Mouse (Mus musculus): ENCODE results near the gene 1700016C15Rik. TPM values are rescaled to one million over a fixed set of nuclear protein-coding genes. Genes with fewer than 3 reads are reported as not detected.

1700016C15Rik gene
- polyA plus RNA-seq, 1 experiment from 2014 or later, result 0.94 TPM

DNA sequence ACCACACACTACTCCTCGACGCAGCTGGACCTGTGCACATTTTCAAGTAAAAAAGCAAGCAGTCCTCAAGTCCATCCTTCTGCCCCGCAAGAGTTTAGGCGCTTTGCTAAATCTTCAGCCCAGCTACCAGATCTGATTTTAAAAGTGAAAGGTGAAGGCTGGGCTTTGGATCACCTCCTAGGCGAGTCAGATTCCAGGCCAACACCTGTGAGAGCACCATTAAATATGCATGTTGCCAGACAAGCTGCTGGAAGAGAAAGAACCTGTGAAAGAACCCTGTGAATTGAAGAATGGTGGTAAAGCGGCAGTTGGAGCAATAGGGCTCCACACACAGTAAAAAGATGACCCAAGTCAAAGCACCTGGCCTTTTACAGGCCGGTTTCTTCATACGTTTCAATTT lies 65.3 kb downstream of the 1700016C15Rik start:
- Histone ChIP-seq H3K9ac (replicated peaks; ENCODE audit: low read depth) (peak overlapping the region; percentile 82), H3K27ac (ENCODE audit: low read length) (peak overlapping the region; percentile 7; the same call in 1 of the 2 replicates), H3K4me1 (ENCODE audit: insufficient read depth, low read depth, low read length) (peaks cover 17% of the 10 kb centered on the region; the same call in 1 of the 2 replicates), H3K36me3 (ENCODE audit: insufficient read depth, low read length) (no peaks in the 10 kb centered on the region), H3K4me3 (ENCODE audit: low read depth, low read length) (peak overlapping the region; percentile 84), H3K4me2 (replicated peaks; ENCODE audit: low read depth, low read length) (peak overlapping the region; percentile 83), H3K27me3 (replicated peaks; ENCODE audit: insufficient read depth, low read length) (no peaks in the 10 kb centered on the region), H3K9me3 (ENCODE audit: low read length) (no peaks in the 10 kb centered on the region)
- WGBS, result 5% methylated on average over 8 of the region's 8 CpGs
- DNase-seq (ENCODE audit: low spot score), result peak; percentile 8
- no peak for ATAC-seq
- TF ChIP-seq CTCF (IDR thresholded peaks at IDR 0.05) (no peak), EP300 (IDR thresholded peaks at IDR 0.05) (no peak)

DNA sequence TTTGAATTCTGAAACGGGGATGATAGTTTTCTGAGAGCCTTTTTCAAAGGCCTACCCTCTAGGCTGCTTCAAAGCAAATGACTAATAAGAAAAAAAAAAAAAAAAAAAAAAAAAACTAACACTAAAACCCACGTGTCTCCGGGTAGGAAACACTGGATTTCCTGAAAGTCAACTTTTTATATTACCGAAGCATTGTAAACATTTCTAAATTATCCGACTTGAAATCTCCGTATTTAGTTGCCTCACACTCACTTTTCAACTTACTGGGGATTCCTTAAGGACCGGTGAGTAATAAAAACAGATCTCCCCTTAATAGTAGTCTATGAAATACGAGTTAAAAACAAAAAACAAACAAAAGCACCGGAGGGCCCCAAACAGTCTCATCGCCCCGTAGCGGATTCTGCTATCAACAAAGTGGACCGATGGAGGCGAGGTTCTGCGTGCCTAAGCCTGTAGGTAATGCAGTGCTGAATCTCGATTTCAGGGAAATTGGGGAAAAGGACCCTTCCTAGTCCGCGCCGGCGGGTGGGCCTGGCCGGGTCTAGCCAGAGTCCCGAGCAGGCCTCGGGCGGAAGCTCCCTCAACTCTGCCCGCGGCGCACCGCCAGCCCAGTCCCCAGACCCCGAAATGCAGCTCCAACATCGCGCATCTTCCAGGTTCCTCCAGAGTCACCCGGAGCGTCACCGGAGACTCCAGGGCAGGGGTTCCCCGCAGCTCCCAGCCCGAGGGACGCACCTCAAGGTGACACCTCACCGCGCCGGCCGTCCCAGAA lies 66.0 kb downstream of the 1700016C15Rik start:
- peak; percentile 54 for DNase-seq (ENCODE audit: low spot score)
- no peaks in the 10 kb centered on the region for H3K9me3 ChIP-seq (ENCODE audit: low read length)
- peaks cover 17% of the 10 kb centered on the region; the same call in 1 of the 2 replicates for H3K4me1 ChIP-seq (ENCODE audit: insufficient read depth, low read depth, low read length)
- no peak for TF ChIP-seq EP300 (IDR thresholded peaks at IDR 0.05)
- TF ChIP-seq CTCF (IDR thresholded peaks at IDR 0.05), result no peak
- peak; percentile 12; the same call in 1 of the 2 replicates for ATAC-seq
- H3K9ac ChIP-seq (replicated peaks; ENCODE audit: low read depth), result peak overlapping the region; percentile 82
- H3K36me3 ChIP-seq (ENCODE audit: insufficient read depth, low read length), result no peaks in the 10 kb centered on the region
- H3K27me3 ChIP-seq (replicated peaks; ENCODE audit: insufficient read depth, low read length), result no peaks in the 10 kb centered on the region
- WGBS, result 1% methylated on average over 41 of the region's 41 CpGs
- H3K4me3 ChIP-seq (ENCODE audit: low read depth, low read length), result peak overlapping the region; percentile 84
- H3K4me2 ChIP-seq (replicated peaks; ENCODE audit: low read depth, low read length), result peak overlapping the region; percentile 83
- H3K27ac ChIP-seq (ENCODE audit: low read length), result peak overlapping the region; percentile 97

- H3K4me1 ChIP-seq (ENCODE audit: insufficient read depth, low read depth, low read length), result peaks cover 17% of the 10 kb centered on the region; the same call in 1 of the 2 replicates
- H3K27me3 ChIP-seq (replicated peaks; ENCODE audit: insufficient read depth, low read length), result no peaks in the 10 kb centered on the region
- no peak for TF ChIP-seq EP300 (IDR thresholded peaks at IDR 0.05)
- no peak for TF ChIP-seq CTCF (IDR thresholded peaks at IDR 0.05)
- peak within 1 kb of the TSS; percentile 84 for H3K4me3 ChIP-seq (ENCODE audit: low read depth, low read length)
- H3K9ac ChIP-seq (replicated peaks; ENCODE audit: low read depth), result peak within 1 kb of the TSS; percentile 82
- DNase-seq (ENCODE audit: low spot score) (peak; percentile 99), ATAC-seq (peak; percentile 99)
- H3K9me3 ChIP-seq (ENCODE audit: low read length), result no peaks in the 10 kb centered on the region
- WGBS, result 0% methylated on average over 47 of the region's 64 CpGs
- peak within 1 kb of the TSS; percentile 83 for H3K4me2 ChIP-seq (replicated peaks; ENCODE audit: low read depth, low read length)
- H3K27ac ChIP-seq (ENCODE audit: low read length), result peak within 1 kb of the TSS; percentile 97
- H3K36me3 ChIP-seq (ENCODE audit: insufficient read depth, low read length), result no peaks in the 10 kb centered on the region
Observed at GRCm38 (mm10) chr1:177796193-177796939, 66.8 kb downstream of the 1700016C15Rik start, which contains the start of gene Adss. Gene Adss, minus strand, starts transcription at chr1:177796511.

DNA sequence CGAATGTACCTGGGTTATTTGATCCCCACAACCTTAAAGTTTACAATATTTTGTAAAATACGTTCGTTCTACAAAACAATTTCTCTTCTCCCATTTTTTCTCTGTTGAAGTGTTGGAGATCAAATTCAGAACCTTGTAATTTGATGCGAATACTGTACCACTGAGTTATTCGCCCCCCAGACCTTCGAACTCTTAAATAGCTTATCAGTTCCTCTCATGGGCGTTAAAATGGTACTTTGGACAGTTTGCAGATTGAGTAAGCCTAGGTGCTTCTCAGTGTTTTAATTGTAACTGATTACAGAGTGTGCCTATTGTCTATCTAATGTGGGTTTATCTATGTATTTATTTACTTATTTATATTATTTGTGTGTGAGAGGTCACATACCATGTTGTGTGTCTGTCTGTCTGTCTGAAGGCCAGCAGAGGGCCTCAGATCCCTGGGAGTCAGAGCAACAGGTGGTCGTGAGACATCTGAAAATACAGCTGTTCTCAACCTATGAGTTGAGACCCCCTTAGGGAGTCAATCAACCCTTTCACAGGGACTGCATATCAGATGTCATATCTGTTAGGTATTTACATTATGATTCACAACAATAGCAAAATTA lies 67.6 kb downstream of the 1700016C15Rik start:
- H3K9me3 ChIP-seq (ENCODE audit: low read length), result no peaks in the 10 kb centered on the region
- H3K4me1 ChIP-seq (ENCODE audit: insufficient read depth, low read depth, low read length), result peaks cover 17% of the 10 kb centered on the region; the same call in 1 of the 2 replicates
- TF ChIP-seq CTCF (IDR thresholded peaks at IDR 0.05), result peak; percentile 37
- TF ChIP-seq EP300 (IDR thresholded peaks at IDR 0.05), result no peak
- no peak overlapping the region for H3K9ac ChIP-seq (replicated peaks; ENCODE audit: low read depth)
- no peaks in the 10 kb centered on the region for H3K36me3 ChIP-seq (ENCODE audit: insufficient read depth, low read length)
- H3K27me3 ChIP-seq (replicated peaks; ENCODE audit: insufficient read depth, low read length), result no peaks in the 10 kb centered on the region
- ATAC-seq, result no peak
- DNase-seq (ENCODE audit: low spot score), result no peak
- peak overlapping the region; percentile 83; the same call in 1 of the 2 replicates for H3K4me2 ChIP-seq (replicated peaks; ENCODE audit: low read depth, low read length)
- 72% methylated on average over 8 of the region's 8 CpGs for WGBS
- no peak overlapping the region for H3K4me3 ChIP-seq (ENCODE audit: low read depth, low read length)
- no peak overlapping the region for H3K27ac ChIP-seq (ENCODE audit: low read length)

Other genes with a start within 250 kb of the 1700016C15Rik start
- gene Adss, start 66.7 kb downstream of the 1700016C15Rik start, polyA plus RNA-seq (2015; fragmentation: Nextera tagmentation; extraction: Ambion mirVana), result 28.4 and 31.4 TPM in 2 replicates